Mouse (Mus musculus) CH12.LX (cell line): ENCODE results near the gene Asic2. TPM values are rescaled to one million over a fixed set of nuclear protein-coding genes. Genes with fewer than 3 reads are reported as not detected.

Source experiments
- DNase-seq: peaks from one replicate; pipeline ENCODE4 v3.0.0-alpha.2; 2013; ENCODE audit errors: extremely low read depth
- H3K27ac ChIP-seq: 2 replicates; pipeline ENCODE4 v1.5.1; 2012; ENCODE audit warnings: low read depth, mild to moderate bottlenecking, control low read depth, moderate library complexity; ENCODE audit not compliant: insufficient read depth
- H3K27me3 ChIP-seq: replicated peaks from 2 replicates; pipeline ENCODE3; 2012; ENCODE audit warnings: inconsistent platforms
- H3K36me3 ChIP-seq, 2 experiments: replicated peaks in 1 of 2; 2 replicates each; pipeline versions ENCODE3 to v1.6.1; 2012; ENCODE audit warnings: inconsistent platforms in 1 of 2, low read length in 1 of 2, mild to moderate bottlenecking in 1 of 2, mixed read lengths in 1 of 2, moderate library complexity in 1 of 2; ENCODE audit not compliant: control insufficient read depth in 1 of 2, insufficient read depth in 1 of 2
- H3K4me1 ChIP-seq, 2 experiments: 2 replicates each; pipeline ENCODE4 v1.6.1; 2012; ENCODE audit warnings: inconsistent platforms in 1 of 2, moderate library complexity in 1 of 2; ENCODE audit not compliant: insufficient read depth in 2 of 2, control insufficient read depth in 1 of 2
- H3K4me2 ChIP-seq: 2 replicates; pipeline ENCODE4 v1.6.1; 2012; ENCODE audit warnings: low read depth, mild to moderate bottlenecking, control low read depth; ENCODE audit not compliant: poor library complexity, insufficient read depth, severe bottlenecking
- H3K4me3 ChIP-seq, 3 experiments: fragments of 150-350 bp in 1 of 3; sonication (generic) in 1 of 3; replicated peaks in 1 of 3; 2 replicates each; pipeline versions ENCODE3 to v1.5.1; 2011 to 2012; ENCODE audit warnings: low read depth in 2 of 3, low read length in 2 of 3, mild to moderate bottlenecking in 2 of 3, moderate library complexity in 2 of 3, control low read depth in 1 of 3, improper control_type of control experiment in 1 of 3, inconsistent platforms in 1 of 3, mixed read lengths in 1 of 3; ENCODE audit not compliant: poor library complexity in 1 of 3
- H3K79me2 ChIP-seq: replicated peaks from 2 replicates; pipeline ENCODE4 v1.6.1; 2012; ENCODE audit warnings: mild to moderate bottlenecking, moderate library complexity; ENCODE audit not compliant: control insufficient read depth, poor library complexity, insufficient read depth, severe bottlenecking; ENCODE audit errors: extremely low read depth
- H3K9ac ChIP-seq: 2 replicates; pipeline ENCODE4 v1.6.1; 2012; ENCODE audit warnings: low read depth, mild to moderate bottlenecking, control low read depth, moderate library complexity; ENCODE audit not compliant: insufficient read depth
- H3K9me3 ChIP-seq: replicated peaks from 2 replicates; pipeline ENCODE3; 2012; ENCODE audit warnings: low read length, inconsistent platforms, mixed read lengths
- BHLHE40 ChIP-seq: IDR thresholded peaks from 2 replicates; pipeline ENCODE4 v1.6.1; 2011; ENCODE audit warnings: mild to moderate bottlenecking, low read depth, low read length, improper control_type of control experiment
- CHD1 ChIP-seq: IDR thresholded peaks from 2 replicates; pipeline ENCODE4 v1.6.1; 2012; ENCODE audit warnings: low read depth, low read length, improper control_type of control experiment, inconsistent platforms
- CHD2 ChIP-seq: IDR thresholded peaks from 2 replicates; pipeline ENCODE4 v1.6.1; 2011; ENCODE audit warnings: low read length, improper control_type of control experiment
- E2F4 ChIP-seq: IDR thresholded peaks from 2 replicates; pipeline ENCODE4 v1.6.1; 2011; ENCODE audit warnings: low read depth, low read length, improper control_type of control experiment; ENCODE audit not compliant: insufficient replicate concordance
- GABPA ChIP-seq: IDR thresholded peaks from 2 replicates; pipeline ENCODE4 v1.6.1; 2012; ENCODE audit warnings: low read depth, low read length, improper control_type of control experiment, inconsistent platforms; ENCODE audit not compliant: insufficient replicate concordance
- HCFC1 ChIP-seq: IDR thresholded peaks from 2 replicates; pipeline ENCODE4 v1.6.1; 2012; ENCODE audit warnings: low read depth, mild to moderate bottlenecking, inconsistent platforms, low read length, improper control_type of control experiment
- IRF4 ChIP-seq: IDR thresholded peaks from 2 replicates; pipeline ENCODE4 v1.6.1; 2014; ENCODE audit warnings: low read depth, mild to moderate bottlenecking, inconsistent platforms, low read length, improper control_type of control experiment
- MAFK ChIP-seq: IDR thresholded peaks from 2 replicates; pipeline ENCODE4 v1.6.1; 2011; ENCODE audit warnings: low read length, improper control_type of control experiment; ENCODE audit not compliant: insufficient replicate concordance
- MAZ ChIP-seq: IDR thresholded peaks from 2 replicates; pipeline ENCODE4 v1.6.1; 2012; ENCODE audit warnings: low read depth, mild to moderate bottlenecking, inconsistent platforms, low read length, improper control_type of control experiment, moderate library complexity
- MEF2A ChIP-seq: IDR thresholded peaks from 2 replicates; pipeline ENCODE4 v1.6.1; 2014; ENCODE audit warnings: low read depth, mild to moderate bottlenecking, inconsistent platforms, low read length, improper control_type of control experiment, borderline replicate concordance
- MXI1 ChIP-seq: IDR thresholded peaks from 2 replicates; pipeline ENCODE4 v1.6.1; 2011; ENCODE audit warnings: mild to moderate bottlenecking, low read depth, low read length, improper control_type of control experiment
- MYC ChIP-seq: IDR thresholded peaks from 2 replicates; pipeline ENCODE4 v1.6.1; 2011; ENCODE audit warnings: low read depth, mild to moderate bottlenecking, improper control_type of control experiment, low read length
- PAX5 ChIP-seq: IDR thresholded peaks from 2 replicates; pipeline ENCODE4 v1.6.1; 2012; ENCODE audit warnings: low read length, inconsistent platforms, mixed read lengths
- RAD21 ChIP-seq: IDR thresholded peaks from 2 replicates; pipeline ENCODE4 v1.6.1; 2011; ENCODE audit warnings: low read depth, mild to moderate bottlenecking, low read length, improper control_type of control experiment, moderate library complexity
- RCOR1 ChIP-seq: conservative IDR thresholded peaks from 2 replicates; pipeline ENCODE4 v1.6.1; 2012; ENCODE audit warnings: low read depth, mild to moderate bottlenecking, inconsistent platforms, low read length, improper control_type of control experiment
- SIN3A ChIP-seq: IDR thresholded peaks from 2 replicates; pipeline ENCODE4 v1.6.1; 2012; ENCODE audit warnings: low read length, improper control_type of control experiment, inconsistent platforms
- SMC3 ChIP-seq: IDR thresholded peaks from 2 replicates; pipeline ENCODE4 v1.6.1; 2011; ENCODE audit warnings: low read depth, low read length, improper control_type of control experiment
- TBP ChIP-seq: conservative IDR thresholded peaks from 2 replicates; pipeline ENCODE4 v1.6.1; 2011; ENCODE audit warnings: low read depth, low read length, improper control_type of control experiment
- UBTF ChIP-seq: IDR thresholded peaks from 2 replicates; pipeline ENCODE4 v1.6.1; 2012; ENCODE audit warnings: low read depth, mild to moderate bottlenecking, inconsistent platforms, low read length, improper control_type of control experiment, moderate library complexity
- USF1 ChIP-seq: IDR thresholded peaks from 2 replicates; pipeline ENCODE4 v1.6.1; 2014; ENCODE audit warnings: low read depth, mild to moderate bottlenecking, inconsistent platforms, low read length, improper control_type of control experiment
- USF2 ChIP-seq: conservative IDR thresholded peaks from 2 replicates; pipeline ENCODE4 v1.6.1; 2011; ENCODE audit warnings: low read depth, low read length, improper control_type of control experiment
- ZC3H11A ChIP-seq: IDR thresholded peaks from 2 replicates; pipeline ENCODE4 v1.6.1; 2012; ENCODE audit warnings: low read depth, mild to moderate bottlenecking, inconsistent platforms, low read length, improper control_type of control experiment
- ZNF384 ChIP-seq: IDR thresholded peaks from 2 replicates; pipeline ENCODE4 v1.6.1; 2012; ENCODE audit warnings: low read depth, low read length, improper control_type of control experiment, inconsistent platforms
- dilution Hi-C: fragments of 300-500 bp; cut with MboI; formaldehyde crosslinking; loops from 2 replicates; pipeline ENCODE4 v1.14.3; 2020; ENCODE audit warnings: low sequenced_read_pairs; ENCODE audit not compliant: extremely low pct_unique_long_range_greater_than_20kb, extremely low pct_ligation_motif_present
- in situ Hi-C: fragments of 300-500 bp; cut with MboI; formaldehyde crosslinking; loops from 3 replicates; pipeline ENCODE4 v1.14.3; 2019; ENCODE audit warnings: low sequenced_read_pairs, low pct_ligation_motif_present, low pct_unique_long_range_greater_than_20kb, mixed read lengths
- polyA plus RNA-seq: library from polyadenylated mRNA; unstranded; fragments of >175 nt; gene quantifications from 2 replicates; pipeline ENCODE4 v1.2.1, GENCODE M21; 2012; ENCODE audit warnings: low read depth; ENCODE audit not compliant: insufficient read length
- total RNA-seq, 2 experiments: library from RNA; depleted of rRNA; stranded (reverse); fragments of 300-350 nt in 1 of 2; fragments of >200 nt in 1 of 2; gene quantifications; 2 replicates each; pipeline ENCODE4 v1.2.3; 2012 to 2014

Asic2 gene
- total and polyA plus RNA-seq, 3 experiments = not detected

GRCm38 (mm10) chr11:81579753-81580152, 388.5 kb downstream of the Asic2 start:
- in situ Hi-C loops (no loop called here), dilution Hi-C loops (no loop called here)
- H3K4me3 ChIP-seq = no peak overlapping the region
- H3K4me1 ChIP-seq = no peaks in the 10 kb centered on the region
- peaks cover 79% of the 10 kb centered on the region for H3K27me3 ChIP-seq
- no peaks in the 10 kb centered on the region for H3K36me3 ChIP-seq
- no peaks in the 10 kb centered on the region for H3K9me3 ChIP-seq
- DNase-seq = no peak
- H3K4me2 ChIP-seq = no peak overlapping the region
- H3K9ac ChIP-seq = no peak overlapping the region
- H3K79me2 ChIP-seq = no peaks in the 10 kb centered on the region
- H3K27ac ChIP-seq = no peak overlapping the region
- TF ChIP-seq USF1 (no peak), IRF4 (no peak), MAFK (no peak), MXI1 (no peak), CHD1 (no peak), MAZ (no peak), BHLHE40 (no peak), SMC3 (no peak), ZNF384 (no peak), RCOR1 (no peak), USF2 (no peak), SIN3A (no peak), HCFC1 (no peak), GABPA (no peak), CHD2 (no peak), MYC (no peak)

- H3K79me2 ChIP-seq = no peaks in the 10 kb centered on the region
- H3K9me3 ChIP-seq = no peaks in the 10 kb centered on the region
- dilution Hi-C loops = no loop called here
- no peak overlapping the region for H3K4me2 ChIP-seq
- H3K4me1 ChIP-seq = 0 out of 4 replicates have a peak, but pooled peaks cover 0 to 3% of the 10 kb centered on the region in 2 experiments
- TF ChIP-seq E2F4 = no peak
- TF ChIP-seq MYC = no peak
- TF ChIP-seq TBP = no peak
- TF ChIP-seq MEF2A = no peak
- no peak for TF ChIP-seq RAD21
- TF ChIP-seq PAX5 = no peak
- no peak for TF ChIP-seq UBTF
- TF ChIP-seq ZC3H11A = no peak
- no peak for TF ChIP-seq CHD2
- no peak for TF ChIP-seq USF1
- TF ChIP-seq, all 38 proteins: peak for 0
- Histone ChIP-seq H3K27me3 (peaks cover 76% of the 10 kb centered on the region), H3K9ac (no peak overlapping the region), H3K4me3 (no peak overlapping the region), H3K27ac (no peak overlapping the region), H3K36me3 (no peaks in the 10 kb centered on the region)
- in situ Hi-C loops = no loop called here
- DNase-seq = no peak
These were observed 397.9 kb downstream of the Asic2 start for GRCm38 (mm10) chr11:81570406-81570805.
